Mouse (Mus musculus): ENCODE data around the gene Sik3.
A peak's percentile ranks its signal among the peaks of the same experiment; 100 is the strongest.

Sik3 gene

GRCm38 (mm10) chr9:46270782-46271181 lies 258.2 kb downstream of the Sik3 start:
- no peak for DNase-seq (ENCODE audit: low spot score in 2 of 2)

GRCm38 (mm10) chr9:46272070-46272469 lies 259.4 kb downstream of the Sik3 start:
- DNase-seq (ENCODE audit: low spot score in 2 of 2): no peak

GRCm38 (mm10) chr9:46272677-46273454 lies 260.2 kb downstream of the Sik3 start, which contains the start of gene Zpr1:
TSS of gene Zpr1 (plus strand) at chr9:46273064.
- DNase-seq (ENCODE audit: low spot score in 2 of 2): peak; percentile 82 to 91

Data from spleen, postnatal 4 days (tissue).